ENCODE assay signal across 8 mouse cellular contexts in genomic region chr8:75108527-75109235, GRCm38 (mm10). TPM values are rescaled to one million over a fixed set of nuclear protein-coding genes. Genes with fewer than 3 reads are reported as not detected.
DNase-seq lines count a peak whose midpoint lies in the region; TF ChIP-seq lines count a peak whose summit lies in the region.

No protein-coding gene starts in this region.

- TF ChIP-seq CTCF in cortical plate, adult 2 months (IDR thresholded peaks at IDR 0.05; ENCODE audit: extremely low read depth, insufficient read depth, low read length): peak; percentile 89

- H3K27me3 ChIP-seq in megakaryocyte, embryonic 14.5 days (replicated peaks): peaks cover 6% of the 10 kb centered on the region

- H3K4me3 ChIP-seq in cortical plate, adult 2 months (ENCODE audit: insufficient read depth, low read length): peak overlapping the region; percentile 36
- peak overlapping the region; percentile 95 for H3K4me3 ChIP-seq in megakaryocyte, embryonic 14.5 days (replicated peaks)

- no peaks in the 10 kb centered on the region for H3K4me1 ChIP-seq in cortical plate, adult 2 months (ENCODE audit: control insufficient read depth, insufficient read depth, low read length)
- H3K4me1 ChIP-seq in megakaryocyte, embryonic 14.5 days: peaks cover 36% of the 10 kb centered on the region

- no peak overlapping the region for H3K27ac ChIP-seq in cortical plate, adult 2 months (ENCODE audit: insufficient read depth, low read length)

- peaks cover 27% of the 10 kb centered on the region for H3K36me3 ChIP-seq in megakaryocyte, embryonic 14.5 days (replicated peaks; ENCODE audit: low read length)

- TF ChIP-seq POLR2A in cortical plate, adult 2 months (IDR thresholded peaks at IDR 0.05; ENCODE audit: extremely low read depth, insufficient read depth, low read length): no peak

- H3K9me3 ChIP-seq in megakaryocyte, embryonic 14.5 days: no peaks in the 10 kb centered on the region

- DNase-seq in adipocyte (ENCODE audit: low spot score): peak; percentile 87
- DNase-seq in gastrocnemius, adult 8-10 months (ENCODE audit: low spot score in 2 of 2): peak; percentile 48 to 65
- peak; percentile 66 for DNase-seq in hindlimb bud, embryonic 11.5 days (ENCODE audit: extremely low spot score, low read depth, low spot score)
- peak; percentile 62 to 67 for DNase-seq in left cerebral cortex, adult 8-10 months (ENCODE audit: low spot score in 2 of 2)
- peak; percentile 76 for DNase-seq in right cerebral cortex, adult 2 months (ENCODE audit: low spot score in 2 of 2)
- peak; percentile 37 for DNase-seq in urinary bladder, postnatal 10 days (ENCODE audit: low spot score)

RNA-seq across cellular contexts. Expression of gene Mcm5, which starts 0.7 kb away (rescaled TPM):
- 7.7 and 8.6 TPM in 2 replicates for polyA plus RNA-seq in cortical plate, adult 2 months (2012; rRNA removed)
- 1 to 10 TPM in 2 of 4 experiments, under 1 TPM in 2; 0.58 to 1.0 (median 0.86) TPM for total RNA-seq in gastrocnemius, adult 8-10 months (2022)
- 10 to 100 TPM in 1 of 4 experiments, 1 to 10 TPM in 3; 8.3 to 10.2 (median 8.9) TPM for total RNA-seq in left cerebral cortex, adult 8-10 months (2022)
- polyA plus RNA-seq in megakaryocyte, embryonic 14.5 days (2012; ENCODE audit: insufficient read depth, low replicate concordance): 10.9 and 16.7 TPM in 2 replicates

RNA-seq across cellular contexts. Expression of gene Hmox1, which starts 15.3 kb away (rescaled TPM):
- 6.5 and 6.8 TPM in 2 replicates for polyA plus RNA-seq in cortical plate, adult 2 months (2012; rRNA removed)
- total RNA-seq in gastrocnemius, adult 8-10 months (2022): 1 to 10 TPM; 3.3 to 9.5 (median 4.2) TPM
- 10 to 100 TPM in 1 of 4 experiments, 1 to 10 TPM in 3; 3.6 to 10.7 (median 6.8) TPM for total RNA-seq in left cerebral cortex, adult 8-10 months (2022)
- polyA plus RNA-seq in megakaryocyte, embryonic 14.5 days (2012; ENCODE audit: insufficient read depth, low replicate concordance): 17.6 and 46.0 TPM in 2 replicates

Comparison
In these comparisons a context has a peak if more than half of its experiments do, and no peak if none do; other contexts are left out.
1. DNase-seq: peak in every context shown above with its lines; median percentile 87 in adipocyte; 76 in right cerebral cortex, adult 2 months; 66 in hindlimb bud, embryonic 11.5 days; 64 in left cerebral cortex, adult 8-10 months; 56 in gastrocnemius, adult 8-10 months; 37 in urinary bladder, postnatal 10 days.
2. RNA of gene Mcm5, which starts 0.7 kb away (total RNA-seq): 8.3 to 10.2 TPM in left cerebral cortex, adult 8-10 months; 0.58 to 1.0 TPM in gastrocnemius, adult 8-10 months; every median in the first group is over 4 times any median in the second.